10 mouse cellular contexts compared by ENCODE assay signal in genomic region chr7:142056601-142057061, GRCm38 (mm10). TPM values are rescaled to one million over a fixed set of nuclear protein-coding genes. Genes with fewer than 3 reads are reported as not detected.
DNase-seq lines count a peak whose midpoint lies in the region; ATAC-seq lines count a peak whose summit lies in the region.
"Had no signal": no experiment of that assay in that cellular context is flagged by ENCODE, and none has a peak within 500 bp of the region (broad histone marks: within the 10 kb centered on the region; RNA-seq: fewer than 3 reads in every experiment).

No protein-coding gene starts in this region.

- peak overlapping the region; percentile 45 for H3K27ac ChIP-seq in heart, embryonic 15.5 days
- no peak overlapping the region for H3K27ac ChIP-seq in heart, embryonic 12.5 days (ENCODE audit: poor library complexity, severe bottlenecking)
- peak overlapping the region; percentile 41 for H3K27ac ChIP-seq in macrophage
- no peak overlapping the region for H3K27ac ChIP-seq in forebrain, embryonic 15.5 days (replicated peaks)
- H3K27ac ChIP-seq: embryonic facial prominence, embryonic 12.5 days; hindbrain, embryonic 10.5 days had no signal

- peak; percentile 27 for DNase-seq in urinary bladder, postnatal 14 days (ENCODE audit: low spot score)
- no peak for DNase-seq in urinary bladder, postnatal 4 days (ENCODE audit: low spot score in 2 of 2)
- DNase-seq in thymus, postnatal 4 days, result peak; percentile 24
- no peak for DNase-seq in adipocyte (ENCODE audit: low spot score)

- no peak overlapping the region for H3K4me3 ChIP-seq in heart, embryonic 15.5 days
- no peak overlapping the region for H3K4me3 ChIP-seq in heart, embryonic 12.5 days
- no peak overlapping the region for H3K4me3 ChIP-seq in macrophage (ENCODE audit: inconsistent target)
- H3K4me3 ChIP-seq in forebrain, embryonic 15.5 days, result no peak overlapping the region
- H3K4me3 ChIP-seq: embryonic facial prominence, embryonic 12.5 days; hindbrain, embryonic 10.5 days had no signal

- 63% methylated on average over 1 of the region's 1 CpGs for WGBS in heart, embryonic 15.5 days
- 61% methylated on average over 1 of the region's 1 CpGs for WGBS in heart, embryonic 12.5 days
- WGBS in macrophage (ENCODE audit: missing documents), result 70% methylated on average over 1 of the region's 1 CpGs
- WGBS in forebrain, embryonic 15.5 days, result 82% methylated on average over 1 of the region's 1 CpGs

- no peak for ATAC-seq in heart, embryonic 15.5 days (replicated peaks; ENCODE audit: insufficient number of reproducible peaks, insufficient read depth, low FRiP score, low read depth)
- ATAC-seq in heart, embryonic 12.5 days (ENCODE audit: insufficient number of reproducible peaks, low FRiP score), result no peak
- no peak for ATAC-seq in forebrain, embryonic 15.5 days (replicated peaks)

- peaks cover 48% of the 10 kb centered on the region for H3K4me1 ChIP-seq in heart, embryonic 15.5 days (replicated peaks)
- H3K4me1 ChIP-seq in heart, embryonic 12.5 days (replicated peaks), result peaks cover 32% of the 10 kb centered on the region
- peaks cover 24% of the 10 kb centered on the region for H3K4me1 ChIP-seq in forebrain, embryonic 15.5 days

- H3K79me2 ChIP-seq in macrophage (ENCODE audit: inconsistent target), result peaks cover 89% of the 10 kb centered on the region

- H3K4me2 ChIP-seq in heart, embryonic 15.5 days, result no peak overlapping the region
- no peak overlapping the region for H3K4me2 ChIP-seq in heart, embryonic 12.5 days
- H3K4me2 ChIP-seq in forebrain, embryonic 15.5 days (replicated peaks), result no peak overlapping the region
- H3K4me2 ChIP-seq: embryonic facial prominence, embryonic 12.5 days had no signal

- H3K9ac ChIP-seq in heart, embryonic 15.5 days, result no peak overlapping the region
- H3K9ac ChIP-seq in heart, embryonic 12.5 days, result no peak overlapping the region
- no peak overlapping the region for H3K9ac ChIP-seq in forebrain, embryonic 15.5 days (replicated peaks)
- H3K9ac ChIP-seq: embryonic facial prominence, embryonic 12.5 days had no signal

- H3K36me3 ChIP-seq in heart, embryonic 15.5 days, result peaks cover 3% of the 10 kb centered on the region; the same call in 1 of the 2 replicates
- H3K36me3 ChIP-seq in heart, embryonic 12.5 days, result peaks cover 20% of the 10 kb centered on the region
- H3K36me3 ChIP-seq in macrophage (ENCODE audit: inconsistent target), result 0 out of 2 replicates have a peak, but pooled peaks cover 7% of the 10 kb centered on the region
- H3K36me3 ChIP-seq in forebrain, embryonic 15.5 days, result peaks cover 5% of the 10 kb centered on the region; the same call in 1 of the 2 replicates

- no peaks in the 10 kb centered on the region for H3K27me3 ChIP-seq in heart, embryonic 15.5 days
- H3K27me3 ChIP-seq in heart, embryonic 12.5 days (replicated peaks), result no peaks in the 10 kb centered on the region
- no peaks in the 10 kb centered on the region for H3K27me3 ChIP-seq in forebrain, embryonic 15.5 days
- H3K27me3 ChIP-seq: embryonic facial prominence, embryonic 12.5 days had no signal

- no peaks in the 10 kb centered on the region for H3K9me3 ChIP-seq in heart, embryonic 15.5 days (replicated peaks)
- no peaks in the 10 kb centered on the region for H3K9me3 ChIP-seq in heart, embryonic 12.5 days (replicated peaks)
- H3K9me3 ChIP-seq in forebrain, embryonic 15.5 days, result no peaks in the 10 kb centered on the region
- H3K9me3 ChIP-seq: embryonic facial prominence, embryonic 12.5 days; hindbrain, embryonic 10.5 days had no signal

RNA-seq across cellular contexts. Expression of gene Mob2, which starts 4.2 kb away (rescaled TPM):
- 43.4 and 52.7 TPM in 2 replicates for polyA plus RNA-seq in heart, embryonic 15.5 days (2015; fragmentation: Nextera tagmentation; extraction: Ambion mirVana)
- polyA plus RNA-seq in heart, embryonic 12.5 days (2016; fragmentation: Nextera tagmentation; extraction: Ambion mirVana), result 42.7 and 43.6 TPM in 2 replicates
- total RNA-seq in macrophage (2018; cell fraction: chromatin; rRNA removed), result 100 to 1,000 TPM in 3 of 26 experiments, 10 to 100 TPM in 23; 32.1 to 115 (median 59.3) TPM
- total RNA-seq in macrophage (2018; cell fraction: cytosol; rRNA removed), result 10 to 100 TPM; 23.9 to 57.1 (median 32.9) TPM
- 10 to 100 TPM; 26.5 to 77.7 (median 43.5) TPM for total RNA-seq in macrophage (2018; cell fraction: nucleus; rRNA removed)
- 22.8 to 35.4 TPM (median 31.3 TPM) in 3 replicates for polyA plus RNA-seq in macrophage (2018)
- 52.5 and 54.3 TPM in 2 replicates for polyA plus RNA-seq in forebrain, embryonic 15.5 days (2015; fragmentation: Nextera tagmentation; extraction: Ambion mirVana)

RNA-seq across cellular contexts. Expression of gene Dusp8, which starts 39.0 kb away (rescaled TPM):
- 11.5 and 12.2 TPM in 2 replicates for polyA plus RNA-seq in heart, embryonic 15.5 days (2015; fragmentation: Nextera tagmentation; extraction: Ambion mirVana)
- 17.7 and 17.8 TPM in 2 replicates for polyA plus RNA-seq in heart, embryonic 12.5 days (2016; fragmentation: Nextera tagmentation; extraction: Ambion mirVana)
- total RNA-seq in macrophage (2018; cell fraction: chromatin; rRNA removed), result 10 to 100 TPM in 6 of 26 experiments, 1 to 10 TPM in 15, under 1 TPM in 5; 0.38 to 22.0 (median 5.0) TPM
- 10 to 100 TPM in 3 of 26 experiments, 1 to 10 TPM in 15, under 1 TPM in 8; 0.15 to 16.7 (median 1.5) TPM for total RNA-seq in macrophage (2018; cell fraction: cytosol; rRNA removed)
- 10 to 100 TPM in 8 of 26 experiments, 1 to 10 TPM in 15, under 1 TPM in 3; 0.47 to 23.6 (median 4.4) TPM for total RNA-seq in macrophage (2018; cell fraction: nucleus; rRNA removed)
- 0.22 to 1.2 TPM (median 0.47 TPM) in 3 replicates for polyA plus RNA-seq in macrophage (2018)
- 90.8 and 93.5 TPM in 2 replicates for polyA plus RNA-seq in forebrain, embryonic 15.5 days (2015; fragmentation: Nextera tagmentation; extraction: Ambion mirVana)

Comparison
In these comparisons a context has a peak if more than half of its experiments do, and no peak if none do; other contexts are left out.
1. H3K27ac ChIP-seq: peak in heart, embryonic 15.5 days (single experiment) and macrophage (single experiment); none in heart, embryonic 12.5 days (single experiment) and forebrain, embryonic 15.5 days (single experiment).
2. DNase-seq: peak in urinary bladder, postnatal 14 days (single experiment) and thymus, postnatal 4 days (single experiment); none in urinary bladder, postnatal 4 days (0 of 2) and adipocyte (single experiment).